Mouse (Mus musculus) layer of hippocampus, adult 2 months (tissue): ENCODE results near the gene Tstd2. TPM values are rescaled to one million over a fixed set of nuclear protein-coding genes. Genes with fewer than 3 reads are reported as not detected.

Experiments used
- DNase-seq, 2 experiments: peaks; one replicate each; pipeline ENCODE4 v3.0.0; 2022; ENCODE audit warnings: low spot score in 2 of 2
- H3K27ac ChIP-seq: fragments of 200-600 bp; 2 replicates; pipeline ENCODE4 v1.8.1; 2022
- H3K4me3 ChIP-seq: fragments of 200-600 bp; 2 replicates; pipeline ENCODE4 v1.8.1; 2022; ENCODE audit warnings: mild to moderate bottlenecking
- CTCF ChIP-seq: fragments of 200-600 bp; conservative IDR thresholded peaks from 2 replicates; pipeline ENCODE4 v1.8.1; 2022; ENCODE audit warnings: antibody characterized with exemption, mild to moderate bottlenecking, moderate library complexity
- total RNA-seq, 2 experiments: library from RNA; stranded (reverse); gene quantifications; 2 replicates each; pipeline ENCODE4 v1.2.3; 2021

Tstd2 gene
- total RNA-seq, 2 experiments from 2014 or later: 15.6 to 18.8 TPM

GRCm38 (mm10) chr4:46111361-46111760 is 27.1 kb downstream of the Tstd2 start:
- no peak for DNase-seq
- H3K27ac ChIP-seq: peak overlapping the region; percentile 57; the same call in 1 of the 2 replicates
- H3K4me3 ChIP-seq: no peak overlapping the region
- no peak for TF ChIP-seq CTCF

GRCm38 (mm10) chr4:46110084-46110483 is 28.4 kb downstream of the Tstd2 start:
- H3K27ac ChIP-seq: no peak overlapping the region
- no peak overlapping the region for H3K4me3 ChIP-seq
- no peak for TF ChIP-seq CTCF
- no peak for DNase-seq

- no peak for TF ChIP-seq CTCF
- DNase-seq: no peak
Measured at GRCm38 (mm10) chr4:46102078-46102769, 36.3 kb downstream of the Tstd2 start.

GRCm38 (mm10) chr4:46101211-46101711 is 37.2 kb downstream of the Tstd2 start:
- Histone ChIP-seq H3K27ac (peak overlapping the region; percentile 57; the same call in 1 of the 2 replicates), H3K4me3 (no peak overlapping the region)
- DNase-seq: no peak
- no peak for TF ChIP-seq CTCF

More at GRCm38 (mm10) chr4:46102078-46102769, 36.3 kb downstream of the Tstd2 start:
- Histone ChIP-seq H3K4me3 (no peak overlapping the region), H3K27ac (no peak overlapping the region; the same call in 1 of the 2 replicates)

DNA sequence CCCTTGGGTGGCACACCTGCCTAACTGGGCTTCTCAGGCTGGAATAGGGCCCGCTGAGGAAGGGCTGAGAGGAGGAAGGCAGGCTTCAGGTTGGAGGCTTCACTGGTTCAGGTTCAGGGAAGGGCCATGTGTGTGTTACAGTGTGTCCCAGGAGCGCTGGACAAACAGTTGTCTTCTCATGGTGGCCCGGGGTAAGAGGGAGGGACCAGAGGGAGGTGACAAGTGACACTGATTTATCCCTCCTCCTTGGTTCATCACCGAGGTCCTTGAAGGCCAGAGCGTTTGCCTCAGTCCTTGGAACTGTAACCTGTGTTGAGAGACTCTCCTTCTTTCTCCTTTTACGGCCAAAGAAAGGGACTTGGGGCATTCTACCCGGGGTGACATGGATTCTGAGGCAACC is 38.0 kb downstream of the Tstd2 start:
- DNase-seq: no peak
- Histone ChIP-seq H3K4me3 (no peak overlapping the region), H3K27ac (peak overlapping the region; percentile 57; the same call in 1 of the 2 replicates)
- no peak for TF ChIP-seq CTCF

- no peak for TF ChIP-seq CTCF
- Histone ChIP-seq H3K27ac (no peak overlapping the region), H3K4me3 (no peak overlapping the region)
- no peak for DNase-seq
Measured at GRCm38 (mm10) chr4:46099132-46099531, 39.4 kb downstream of the Tstd2 start.

- DNase-seq: no peak
- no peak for TF ChIP-seq CTCF
- Histone ChIP-seq H3K4me3 (no peak overlapping the region), H3K27ac (no peak overlapping the region)
Measured at GRCm38 (mm10) chr4:46097591-46097990, 40.9 kb downstream of the Tstd2 start.

- H3K27ac ChIP-seq: peak overlapping the region; percentile 54; the same call in 1 of the 2 replicates
- no peak for TF ChIP-seq CTCF
- no peak for DNase-seq
- no peak overlapping the region for H3K4me3 ChIP-seq
Measured at GRCm38 (mm10) chr4:46096546-46096945, 41.9 kb downstream of the Tstd2 start.

DNA sequence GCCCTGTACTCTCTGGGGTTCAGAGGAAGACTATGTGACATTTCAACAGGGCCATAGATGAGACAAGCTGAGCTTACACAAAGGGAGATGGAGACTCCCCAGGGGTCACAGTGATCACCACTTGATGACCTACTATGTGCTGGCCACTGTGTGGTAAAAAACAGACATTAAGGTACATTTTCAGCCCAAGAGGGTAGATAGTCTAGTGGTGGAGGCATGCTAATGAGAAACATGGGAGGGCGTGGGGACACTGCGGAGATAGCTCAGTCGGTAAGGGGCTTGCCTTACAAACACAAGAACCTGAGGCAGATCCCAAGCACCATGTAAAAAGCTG is 42.7 kb downstream of the Tstd2 start:
- no peak overlapping the region for H3K4me3 ChIP-seq
- no peak for TF ChIP-seq CTCF
- no peak for DNase-seq
- peak overlapping the region; percentile 54 for H3K27ac ChIP-seq

- TF ChIP-seq CTCF: no peak
- DNase-seq: peak; percentile 32 to 60
- Histone ChIP-seq H3K4me3 (no peak overlapping the region), H3K27ac (peak overlapping the region; percentile 83)
Measured at GRCm38 (mm10) chr4:46094916-46095825, 43.3 kb downstream of the Tstd2 start.

- TF ChIP-seq CTCF: peak; percentile 22; the same call in 1 of the 2 replicates
- Histone ChIP-seq H3K4me3 (no peak overlapping the region), H3K27ac (peak overlapping the region; percentile 83)
- DNase-seq: peak; percentile 35 to 41
Measured at GRCm38 (mm10) chr4:46092429-46093076, 45.9 kb downstream of the Tstd2 start.

DNA sequence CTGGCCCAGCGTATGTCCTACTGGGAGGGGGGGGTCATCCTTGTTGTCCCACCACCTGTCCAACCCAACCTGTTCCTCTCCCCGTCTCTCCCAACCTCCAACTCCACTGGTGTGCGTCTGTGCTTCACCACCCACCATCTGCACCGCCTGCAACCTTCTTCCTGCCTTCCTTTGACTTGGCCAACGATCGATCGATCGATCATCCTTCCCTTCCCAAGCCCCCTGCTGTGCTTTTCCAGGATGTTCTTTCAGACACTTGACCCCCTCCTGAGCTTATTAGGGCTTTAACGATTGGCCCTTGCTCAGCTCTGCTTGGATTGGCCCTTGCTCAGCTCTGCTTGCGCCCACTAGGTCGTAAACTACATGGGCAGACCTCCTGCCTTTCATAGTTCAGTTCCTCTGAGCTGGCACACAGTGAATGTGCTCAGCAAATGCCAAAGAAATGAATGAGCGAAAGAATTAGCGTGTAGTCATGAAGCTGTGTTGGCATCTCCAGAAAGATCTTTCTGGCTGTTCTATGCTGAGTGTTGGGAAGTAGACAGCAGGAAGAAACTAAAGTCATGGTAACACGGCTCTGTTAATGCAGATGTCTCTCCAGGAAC is 48.9 kb downstream of the Tstd2 start:
- H3K27ac ChIP-seq: peak overlapping the region; percentile 32; the same call in 1 of the 2 replicates
- no peak for TF ChIP-seq CTCF
- DNase-seq: no peak

DNA sequence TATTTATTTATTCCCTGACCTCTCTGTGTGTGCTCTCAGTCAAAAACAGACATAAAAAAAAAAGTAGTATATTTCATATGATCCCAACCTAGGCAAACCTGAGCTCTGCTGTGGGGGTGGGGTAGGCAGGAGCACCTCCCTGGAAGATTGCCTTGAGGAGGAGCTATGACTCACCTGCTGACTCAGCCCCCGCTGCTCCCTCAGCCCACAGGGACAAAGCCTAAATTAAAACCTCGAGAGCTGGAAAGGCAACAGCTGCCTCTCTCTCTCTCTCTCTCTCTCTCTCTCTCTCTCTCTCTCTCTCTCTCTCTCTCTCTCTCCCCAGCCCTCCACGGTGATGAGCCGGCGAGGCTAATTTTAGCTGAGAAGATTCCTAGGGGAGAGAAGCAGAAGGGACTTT is 50.6 kb downstream of the Tstd2 start:
- Histone ChIP-seq H3K27ac (peak overlapping the region; percentile 82), H3K4me3 (no peak overlapping the region)
- DNase-seq: peak; percentile 65 to 78
- TF ChIP-seq CTCF: no peak

More for the DNA sequence above, 48.9 kb downstream of the Tstd2 start:
- H3K4me3 ChIP-seq: no peak overlapping the region
